Mouse (Mus musculus) stomach, embryonic 14.5 days (tissue): ENCODE data around the gene Nxn. TPM values are rescaled to one million over a fixed set of nuclear protein-coding genes. Genes with fewer than 3 reads are reported as not detected.

Experiments
- ATAC-seq: fragments of 200-750 bp; cut with Nextera tagmentation; 2 replicates; pipeline ENCODE4 v1.8.0; 2017; ENCODE audit warnings: low read depth, moderate TSS enrichment; ENCODE audit not compliant: insufficient number of reproducible peaks, insufficient read depth, low FRiP score
- H3K27ac ChIP-seq: fragments of 300-500 bp; sonication (generic); 2 replicates; pipeline ENCODE4 v1.5.1; 2014; ENCODE audit warnings: mild to moderate bottlenecking, low read length, moderate library complexity, mixed read lengths
- H3K27me3 ChIP-seq: fragments of 300-500 bp; sonication (generic); 2 replicates; pipeline ENCODE4 v1.6.1; 2014; ENCODE audit warnings: low read length, control low read depth, mixed read lengths; ENCODE audit not compliant: control insufficient read depth, insufficient read depth
- H3K36me3 ChIP-seq: fragments of 300-500 bp; sonication (generic); 2 replicates; pipeline ENCODE4 v1.6.1; 2014; ENCODE audit warnings: mild to moderate bottlenecking, control low read depth, low read length, moderate library complexity, mixed read lengths; ENCODE audit not compliant: control insufficient read depth, insufficient read depth
- H3K4me1 ChIP-seq: fragments of 300-500 bp; sonication (generic); 2 replicates; pipeline ENCODE4 v1.6.1; 2014; ENCODE audit warnings: low read length, control low read depth, mixed read lengths; ENCODE audit not compliant: control insufficient read depth, insufficient read depth
- H3K4me2 ChIP-seq: fragments of 300-500 bp; sonication (generic); replicated peaks from 2 replicates; pipeline ENCODE4 v1.6.1; 2014; ENCODE audit warnings: low read depth, low read length, control low read depth
- H3K4me3 ChIP-seq: fragments of 300-500 bp; sonication (generic); 2 replicates; pipeline ENCODE4 v1.5.1; 2014; ENCODE audit warnings: low read depth, low read length, control low read depth
- H3K9ac ChIP-seq: fragments of 300-500 bp; sonication (generic); replicated peaks from 2 replicates; pipeline ENCODE4 v1.6.1; 2014; ENCODE audit warnings: low read depth, mild to moderate bottlenecking, control low read depth, low read length, moderate library complexity, mixed read lengths
- H3K9me3 ChIP-seq: fragments of 300-500 bp; sonication (generic); 2 replicates; pipeline ENCODE4 v1.6.1; 2016; ENCODE audit warnings: low read depth, low read length, control low read depth; ENCODE audit not compliant: control insufficient read depth
- WGBS: fragments of 180-500 bp; shearing (Covaris S2); extraction: QIAGEN DNeasy Blood & Tissue Kit; methylation state at CpG from one replicate; pipeline ENCODE4 v1.1.7; 2014; 5-methylcytosine and 5-hydroxymethylcytosine counted together
- polyA plus RNA-seq: library from polyadenylated mRNA; unstranded; fragments of >200 nt; fragmentation: Nextera tagmentation; extraction: Ambion mirVana; gene quantifications from 2 replicates; pipeline ENCODE4 v1.2.1, GENCODE M21; 2014

Gene Nxn
- polyA plus RNA-seq, 1 experiment from 2014 or later, result 50.4 TPM

DNA sequence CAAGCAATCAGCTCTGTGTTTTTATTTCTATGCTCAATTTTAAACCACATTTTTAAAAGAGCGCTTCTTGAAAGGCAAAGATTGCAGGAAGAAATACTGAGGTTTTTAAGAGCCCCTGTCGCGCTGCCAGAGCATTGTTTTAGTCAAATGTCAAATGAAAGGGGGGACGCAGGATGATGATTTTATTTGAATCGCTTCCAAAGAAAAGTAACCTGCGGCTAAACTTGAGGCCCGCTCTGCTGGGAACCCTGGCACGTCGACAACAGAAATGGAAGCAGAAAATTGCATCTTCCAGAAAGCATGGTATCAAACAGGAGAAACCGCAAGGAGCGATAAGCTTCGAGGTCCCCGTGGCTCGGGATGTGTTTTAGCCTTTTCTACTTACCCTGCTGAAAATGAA, 57.8 kb downstream of the Nxn start:
- ATAC-seq, result no peak
- Histone ChIP-seq H3K4me2 (no peak overlapping the region), H3K36me3 (no peaks in the 10 kb centered on the region), H3K27me3 (no peaks in the 10 kb centered on the region), H3K4me1 (peaks cover 35% of the 10 kb centered on the region), H3K9me3 (no peaks in the 10 kb centered on the region), H3K4me3 (no peak overlapping the region), H3K27ac (peak overlapping the region; percentile 29; the same call in 1 of the 2 replicates), H3K9ac (no peak overlapping the region)
- 62% methylated on average over 14 of the region's 14 CpGs for WGBS

DNA sequence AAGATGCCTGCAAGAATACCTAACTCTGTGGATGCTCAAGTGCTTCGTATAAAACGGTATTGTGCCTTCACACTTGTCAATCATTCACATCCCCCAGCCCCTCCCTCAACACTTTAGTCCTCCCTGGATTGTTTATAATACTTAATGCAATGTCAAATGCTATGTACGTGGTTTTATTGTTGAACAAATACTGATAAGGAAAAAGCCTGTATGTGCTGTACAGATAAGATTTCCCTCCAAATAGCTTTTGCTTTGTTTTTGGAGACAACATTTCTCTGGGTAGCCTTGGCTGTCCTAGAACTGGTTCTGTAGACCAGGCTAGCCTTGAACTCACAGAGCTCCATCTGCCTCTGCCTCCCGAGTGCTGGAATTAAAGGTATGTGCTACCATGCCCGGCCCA, 59.1 kb downstream of the Nxn start:
- H3K4me1 ChIP-seq, result peaks cover 35% of the 10 kb centered on the region
- WGBS, result 63% methylated on average over 5 of the region's 5 CpGs
- no peak for ATAC-seq
- H3K36me3 ChIP-seq, result no peaks in the 10 kb centered on the region
- H3K4me3 ChIP-seq, result no peak overlapping the region
- H3K27ac ChIP-seq, result no peak overlapping the region
- no peaks in the 10 kb centered on the region for H3K27me3 ChIP-seq
- H3K4me2 ChIP-seq, result no peak overlapping the region
- H3K9me3 ChIP-seq, result no peaks in the 10 kb centered on the region
- H3K9ac ChIP-seq, result no peak overlapping the region

DNA sequence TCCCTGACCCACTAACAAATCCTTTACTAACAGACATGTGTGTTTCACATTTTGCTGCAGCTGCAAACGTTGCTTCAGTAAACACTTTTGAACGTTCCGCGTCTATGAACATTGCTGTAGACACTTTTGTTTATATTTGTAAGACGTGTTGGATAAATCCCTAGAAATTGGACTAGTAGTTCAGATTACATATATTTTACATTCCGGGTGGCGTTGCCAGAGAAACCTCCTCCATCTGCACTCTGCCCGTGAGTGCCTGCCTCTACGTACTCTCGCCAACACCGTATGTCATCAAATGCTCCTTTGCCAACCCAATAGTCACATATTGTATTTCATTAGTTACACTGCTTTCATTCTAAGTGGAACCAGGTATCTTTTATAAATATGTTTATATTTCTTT, 59.8 kb downstream of the Nxn start:
- Histone ChIP-seq H3K4me3 (no peak overlapping the region), H3K27me3 (no peaks in the 10 kb centered on the region), H3K36me3 (no peaks in the 10 kb centered on the region), H3K9ac (no peak overlapping the region), H3K4me1 (peaks cover 35% of the 10 kb centered on the region), H3K4me2 (no peak overlapping the region), H3K27ac (no peak overlapping the region), H3K9me3 (no peaks in the 10 kb centered on the region)
- no peak; the same call in 1 of the 2 replicates for ATAC-seq
- 49% methylated on average over 11 of the region's 11 CpGs for WGBS

DNA sequence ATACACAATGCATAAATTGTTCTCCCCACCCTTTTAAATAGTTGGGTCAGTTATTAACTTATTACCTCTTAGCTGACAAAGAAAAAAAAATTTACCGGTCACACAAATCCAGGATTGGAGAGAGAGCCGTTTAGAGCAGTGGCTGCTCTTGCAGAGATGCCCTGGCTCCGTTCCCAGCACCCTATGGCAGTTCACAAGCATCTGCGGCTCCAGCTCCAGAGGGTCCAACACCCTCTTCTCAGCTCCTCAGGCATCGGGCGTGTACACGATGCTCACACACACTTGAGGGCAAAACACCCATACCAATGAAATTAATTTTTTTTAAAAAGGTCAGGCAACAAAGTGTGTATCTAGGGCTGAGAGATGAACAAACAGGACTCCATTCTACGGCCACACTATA, 60.3 kb downstream of the Nxn start:
- peak overlapping the region; percentile 30; the same call in 1 of the 2 replicates for H3K27ac ChIP-seq
- H3K9me3 ChIP-seq, result no peaks in the 10 kb centered on the region
- ATAC-seq, result no peak
- H3K4me2 ChIP-seq, result no peak overlapping the region
- no peak overlapping the region for H3K9ac ChIP-seq
- peaks cover 35% of the 10 kb centered on the region for H3K4me1 ChIP-seq
- H3K36me3 ChIP-seq, result no peaks in the 10 kb centered on the region
- no peak overlapping the region for H3K4me3 ChIP-seq
- WGBS, result 75% methylated on average over 8 of the region's 8 CpGs
- H3K27me3 ChIP-seq, result no peaks in the 10 kb centered on the region

DNA sequence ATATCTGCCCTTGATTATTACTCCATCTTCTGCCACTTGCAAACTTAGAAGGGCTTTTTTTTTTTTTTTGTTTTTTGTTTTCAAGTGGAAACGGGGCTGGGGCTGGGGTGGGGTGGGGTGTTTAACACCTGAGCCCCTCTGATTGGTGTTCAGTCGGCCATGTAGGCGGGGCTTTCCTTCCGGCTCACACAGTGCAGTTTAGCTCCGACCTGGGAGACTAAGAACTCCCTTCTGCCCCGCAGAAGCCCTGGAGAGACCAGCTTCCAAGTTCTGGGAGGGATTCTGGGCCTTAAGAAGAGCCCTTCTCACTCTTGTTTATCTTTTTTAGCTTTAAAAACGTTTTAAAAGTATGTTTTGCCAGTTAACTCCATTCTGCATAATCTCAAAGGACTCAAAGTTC, 61.2 kb downstream of the Nxn start:
- H3K27me3 ChIP-seq, result no peaks in the 10 kb centered on the region
- H3K4me1 ChIP-seq, result peaks cover 39% of the 10 kb centered on the region
- 0 out of 2 replicates have a peak, but pooled peaks have one; percentile 60 for ATAC-seq
- no peaks in the 10 kb centered on the region for H3K9me3 ChIP-seq
- peak overlapping the region; percentile 18; the same call in 1 of the 2 replicates for H3K4me2 ChIP-seq
- H3K4me3 ChIP-seq, result no peak overlapping the region
- WGBS, result 9% methylated on average over 7 of the region's 7 CpGs
- no peak overlapping the region for H3K9ac ChIP-seq
- peak overlapping the region; percentile 46; the same call in 1 of the 2 replicates for H3K27ac ChIP-seq
- H3K36me3 ChIP-seq, result no peaks in the 10 kb centered on the region

DNA sequence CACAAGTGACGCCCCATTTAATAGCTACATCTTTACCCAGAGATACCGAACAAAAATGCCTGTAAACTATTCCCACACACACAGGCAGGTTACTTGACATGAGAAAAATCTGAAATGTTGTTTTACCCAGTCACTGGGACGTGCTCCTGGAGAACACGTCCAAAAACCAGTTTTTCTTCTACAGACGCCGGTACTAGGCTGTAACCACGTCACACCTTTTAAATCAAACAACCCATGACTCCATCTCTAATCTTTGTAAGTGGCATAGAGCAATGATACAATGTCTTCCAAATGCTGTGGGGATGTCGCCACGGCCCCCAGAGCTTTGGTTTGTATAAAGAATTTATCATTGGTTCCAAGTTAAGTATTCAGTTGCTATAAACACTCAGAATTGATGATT, 61.7 kb downstream of the Nxn start:
- H3K27ac ChIP-seq, result peak overlapping the region; percentile 46; the same call in 1 of the 2 replicates
- H3K4me3 ChIP-seq, result no peak overlapping the region
- ATAC-seq, result no peak
- peak overlapping the region; percentile 18; the same call in 1 of the 2 replicates for H3K4me2 ChIP-seq
- WGBS, result 46% methylated on average over 9 of the region's 9 CpGs
- no peaks in the 10 kb centered on the region for H3K27me3 ChIP-seq
- H3K36me3 ChIP-seq, result no peaks in the 10 kb centered on the region
- no peak overlapping the region for H3K9ac ChIP-seq
- H3K9me3 ChIP-seq, result no peaks in the 10 kb centered on the region
- peaks cover 43% of the 10 kb centered on the region for H3K4me1 ChIP-seq

DNA sequence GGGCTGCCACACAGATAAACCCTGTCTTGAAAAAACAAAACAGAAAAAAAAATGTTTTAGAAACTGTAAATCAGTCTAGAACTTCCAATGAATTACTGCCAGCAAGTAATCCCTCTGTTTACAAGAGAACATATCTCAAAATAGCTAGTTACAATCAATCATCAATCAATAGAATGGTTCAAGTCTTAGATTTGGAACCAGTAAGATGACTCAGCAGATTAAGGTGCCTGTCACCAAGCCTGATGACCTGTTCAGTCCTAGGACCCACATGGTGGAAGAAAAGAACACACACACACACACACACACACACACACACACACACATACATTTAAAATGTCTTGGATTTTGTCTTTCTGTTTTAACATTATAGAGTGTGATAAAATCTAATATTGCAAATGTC, 62.7 kb downstream of the Nxn start:
- no peaks in the 10 kb centered on the region for H3K36me3 ChIP-seq
- no peaks in the 10 kb centered on the region for H3K9me3 ChIP-seq
- no peak overlapping the region for H3K4me3 ChIP-seq
- H3K27me3 ChIP-seq, result no peaks in the 10 kb centered on the region
- H3K9ac ChIP-seq, result no peak overlapping the region
- H3K27ac ChIP-seq, result no peak overlapping the region; the same call in 1 of the 2 replicates
- no peak overlapping the region for H3K4me2 ChIP-seq
- no peak for ATAC-seq
- peaks cover 47% of the 10 kb centered on the region for H3K4me1 ChIP-seq

DNA sequence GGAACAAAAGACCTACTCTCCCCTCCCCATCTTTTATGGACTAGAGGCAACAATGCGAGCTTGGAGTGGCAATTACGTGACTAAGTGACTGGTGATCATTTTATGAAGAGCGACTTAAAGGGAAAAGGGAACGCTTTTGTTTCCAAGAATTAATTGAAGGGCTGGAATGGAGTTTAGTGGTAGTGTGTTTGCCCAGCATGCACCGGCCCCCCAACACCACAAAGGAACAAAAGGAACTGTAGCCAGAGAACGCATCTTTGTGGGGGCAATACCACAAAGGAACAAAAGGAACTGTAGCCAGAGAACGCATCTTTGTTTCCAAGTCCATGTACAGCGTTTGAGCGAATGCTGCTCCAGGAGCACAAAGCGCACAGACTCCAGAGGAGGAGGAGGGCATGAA, 64.0 kb downstream of the Nxn start:
- Histone ChIP-seq H3K9ac (no peak overlapping the region), H3K36me3 (no peaks in the 10 kb centered on the region), H3K4me2 (no peak overlapping the region), H3K4me1 (peaks cover 44% of the 10 kb centered on the region), H3K27me3 (no peaks in the 10 kb centered on the region), H3K4me3 (no peak overlapping the region), H3K9me3 (no peaks in the 10 kb centered on the region), H3K27ac (no peak overlapping the region)
- 84% methylated on average over 10 of the region's 10 CpGs for WGBS
- no peak for ATAC-seq

DNA sequence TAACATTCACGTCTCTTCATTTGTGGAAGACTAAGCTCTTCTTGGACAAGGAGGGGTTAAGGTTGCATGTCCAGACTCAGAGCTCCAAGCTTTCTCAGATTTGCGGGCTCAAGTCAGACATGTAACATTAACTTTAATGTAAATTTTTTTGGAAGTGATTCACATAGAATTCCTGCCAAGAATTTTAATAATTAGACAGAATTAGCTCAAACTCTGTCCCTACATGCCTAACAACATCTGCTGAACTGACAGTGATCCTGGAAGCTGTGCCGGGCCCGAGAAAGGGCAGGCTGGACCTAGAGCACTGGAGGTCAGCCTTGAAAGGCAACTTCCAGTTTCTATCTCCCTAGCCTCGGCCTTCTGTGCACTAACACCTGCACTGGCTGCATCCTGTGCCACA, 66.7 kb downstream of the Nxn start:
- 23% methylated on average over 5 of the region's 5 CpGs for WGBS
- no peak overlapping the region for H3K4me3 ChIP-seq
- H3K4me1 ChIP-seq, result peaks cover 42% of the 10 kb centered on the region
- H3K27ac ChIP-seq, result peak overlapping the region; percentile 61; the same call in 1 of the 2 replicates
- H3K4me2 ChIP-seq, result no peak overlapping the region
- no peaks in the 10 kb centered on the region for H3K9me3 ChIP-seq
- H3K27me3 ChIP-seq, result no peaks in the 10 kb centered on the region
- H3K36me3 ChIP-seq, result no peaks in the 10 kb centered on the region
- no peak for ATAC-seq
- no peak overlapping the region for H3K9ac ChIP-seq
